Mouse (Mus musculus): ENCODE measurements around the gene Rrn3.
"Not testable (repeated sequence)": the region's sequence is repeated elsewhere in the genome, so short reads cannot be mapped to it uniquely, and the experiment has no call there.

Gene Rrn3

GRCm38 (mm10) chr16:13772051-13772450 lies 8.5 kb upstream of the Rrn3 start:
- in situ Hi-C loops (cut with MboI; ENCODE audit: low pct_unique_long_range_greater_than_20kb in 1 of 2, low sequenced_read_pairs in 2 of 2, unreplicated experiment in 1 of 2) = not testable (repeated sequence)

GRCm38 (mm10) chr16:13774011-13774410 lies 6.5 kb upstream of the Rrn3 start:
- in situ Hi-C loops (cut with MboI; ENCODE audit: low pct_unique_long_range_greater_than_20kb in 1 of 2, low sequenced_read_pairs in 2 of 2, unreplicated experiment in 1 of 2) = not testable (repeated sequence)

- in situ Hi-C loops (cut with MboI; ENCODE audit: low pct_unique_long_range_greater_than_20kb in 1 of 2, low sequenced_read_pairs in 2 of 2, unreplicated experiment in 1 of 2) = not testable (repeated sequence)
Measured at GRCm38 (mm10) chr16:13774651-13775050, 5.9 kb upstream of the Rrn3 start.

- in situ Hi-C loops (cut with MboI; ENCODE audit: low pct_unique_long_range_greater_than_20kb in 1 of 2, low sequenced_read_pairs in 2 of 2, unreplicated experiment in 1 of 2) = no loop called here
Measured at GRCm38 (mm10) chr16:13781216-13781615, 708 bp downstream of the Rrn3 start.

GRCm38 (mm10) chr16:13785932-13786331 lies 5.4 kb downstream of the Rrn3 start:
- in situ Hi-C loops (cut with MboI; ENCODE audit: low pct_unique_long_range_greater_than_20kb in 1 of 2, low sequenced_read_pairs in 2 of 2, unreplicated experiment in 1 of 2) = no loop called here

GRCm38 (mm10) chr16:13793441-13793840 lies 12.9 kb downstream of the Rrn3 start:
- in situ Hi-C loops (cut with MboI; ENCODE audit: low pct_unique_long_range_greater_than_20kb in 1 of 2, low sequenced_read_pairs in 2 of 2, unreplicated experiment in 1 of 2) = not testable (repeated sequence)

- in situ Hi-C loops (cut with MboI; ENCODE audit: low pct_unique_long_range_greater_than_20kb in 1 of 2, low sequenced_read_pairs in 2 of 2, unreplicated experiment in 1 of 2) = no loop called here
Measured at GRCm38 (mm10) chr16:13796746-13797175, 16.3 kb downstream of the Rrn3 start.

- in situ Hi-C loops (cut with MboI; ENCODE audit: low pct_unique_long_range_greater_than_20kb in 1 of 2, low sequenced_read_pairs in 2 of 2, unreplicated experiment in 1 of 2) = no loop called here
Measured at GRCm38 (mm10) chr16:13801231-13801630, 20.7 kb downstream of the Rrn3 start.

GRCm38 (mm10) chr16:13804666-13805065 lies 24.2 kb downstream of the Rrn3 start:
- in situ Hi-C loops (cut with MboI; ENCODE audit: low pct_unique_long_range_greater_than_20kb in 1 of 2, low sequenced_read_pairs in 2 of 2, unreplicated experiment in 1 of 2) = no loop called here

- in situ Hi-C loops (cut with MboI; ENCODE audit: low pct_unique_long_range_greater_than_20kb in 1 of 2, low sequenced_read_pairs in 2 of 2, unreplicated experiment in 1 of 2) = no loop called here
Measured at GRCm38 (mm10) chr16:13807616-13808015, 27.1 kb downstream of the Rrn3 start.

GRCm38 (mm10) chr16:13808410-13808809 lies 27.9 kb downstream of the Rrn3 start:
- in situ Hi-C loops (cut with MboI; ENCODE audit: low pct_unique_long_range_greater_than_20kb in 1 of 2, low sequenced_read_pairs in 2 of 2, unreplicated experiment in 1 of 2) = no loop called here

GRCm38 (mm10) chr16:13812152-13812551 lies 31.6 kb downstream of the Rrn3 start:
- in situ Hi-C loops (cut with MboI; ENCODE audit: low pct_unique_long_range_greater_than_20kb in 1 of 2, low sequenced_read_pairs in 2 of 2, unreplicated experiment in 1 of 2) = no loop called here

- in situ Hi-C loops (cut with MboI; ENCODE audit: low pct_unique_long_range_greater_than_20kb in 1 of 2, low sequenced_read_pairs in 2 of 2, unreplicated experiment in 1 of 2) = no loop called here
Measured at GRCm38 (mm10) chr16:13813200-13813599, 32.7 kb downstream of the Rrn3 start.

- in situ Hi-C loops (cut with MboI; ENCODE audit: low pct_unique_long_range_greater_than_20kb in 1 of 2, low sequenced_read_pairs in 2 of 2, unreplicated experiment in 1 of 2) = no loop called here
Measured at GRCm38 (mm10) chr16:13818560-13819393, 38.3 kb downstream of the Rrn3 start, which contains the start of gene Ntan1. Gene Ntan1 (plus strand): TSS chr16:13818845.

- in situ Hi-C loops (cut with MboI; ENCODE audit: low pct_unique_long_range_greater_than_20kb in 1 of 2, low sequenced_read_pairs in 2 of 2, unreplicated experiment in 1 of 2) = no loop called here
Measured at GRCm38 (mm10) chr16:13819394-13819743, 38.9 kb downstream of the Rrn3 start.

GRCm38 (mm10) chr16:13819806-13820500 lies 39.4 kb downstream of the Rrn3 start:
- in situ Hi-C loops (cut with MboI; ENCODE audit: low pct_unique_long_range_greater_than_20kb in 1 of 2, low sequenced_read_pairs in 2 of 2, unreplicated experiment in 1 of 2) = no loop called here

GRCm38 (mm10) chr16:13820771-13821170 lies 40.3 kb downstream of the Rrn3 start:
- in situ Hi-C loops (cut with MboI; ENCODE audit: low pct_unique_long_range_greater_than_20kb in 1 of 2, low sequenced_read_pairs in 2 of 2, unreplicated experiment in 1 of 2) = no loop called here

- in situ Hi-C loops (cut with MboI; ENCODE audit: low pct_unique_long_range_greater_than_20kb in 1 of 2, low sequenced_read_pairs in 2 of 2, unreplicated experiment in 1 of 2) = no loop called here
Measured at GRCm38 (mm10) chr16:13825781-13826490, 45.4 kb downstream of the Rrn3 start.

- in situ Hi-C loops (cut with MboI; ENCODE audit: low pct_unique_long_range_greater_than_20kb in 1 of 2, low sequenced_read_pairs in 2 of 2, unreplicated experiment in 1 of 2) = no loop called here
Measured at GRCm38 (mm10) chr16:13826511-13826910, 46.0 kb downstream of the Rrn3 start.
